Mouse (Mus musculus): ENCODE measurements around the gene Hes7.

The Hes7 gene

GRCm38 (mm10) chr11:69119446-69120155 lies 603 bp upstream of the Hes7 start:
- DNase-seq (ENCODE audit: low spot score), result no peak

- no peak for DNase-seq (ENCODE audit: low spot score)
These were observed 967 bp downstream of the Hes7 start for GRCm38 (mm10) chr11:69121001-69121740.

GRCm38 (mm10) chr11:69121741-69122335 lies 1.6 kb downstream of the Hes7 start:
- no peak for DNase-seq (ENCODE audit: low spot score)

GRCm38 (mm10) chr11:69122336-69122951 lies 2.2 kb downstream of the Hes7 start, which contains the start of gene 9130213A22Rik:
Gene 9130213A22Rik (minus strand): TSS chr11:69122589.
- no peak for DNase-seq (ENCODE audit: low spot score)

- peak; percentile 91 for DNase-seq (ENCODE audit: low spot score)
These were observed 3.0 kb downstream of the Hes7 start for GRCm38 (mm10) chr11:69123056-69123692.

GRCm38 (mm10) chr11:69123693-69124497 lies 3.7 kb downstream of the Hes7 start:
- DNase-seq (ENCODE audit: low spot score), result peak; percentile 85

- no peak for DNase-seq (ENCODE audit: low spot score)
These were observed 4.3 kb downstream of the Hes7 start for GRCm38 (mm10) chr11:69124498-69124847.

DNA sequence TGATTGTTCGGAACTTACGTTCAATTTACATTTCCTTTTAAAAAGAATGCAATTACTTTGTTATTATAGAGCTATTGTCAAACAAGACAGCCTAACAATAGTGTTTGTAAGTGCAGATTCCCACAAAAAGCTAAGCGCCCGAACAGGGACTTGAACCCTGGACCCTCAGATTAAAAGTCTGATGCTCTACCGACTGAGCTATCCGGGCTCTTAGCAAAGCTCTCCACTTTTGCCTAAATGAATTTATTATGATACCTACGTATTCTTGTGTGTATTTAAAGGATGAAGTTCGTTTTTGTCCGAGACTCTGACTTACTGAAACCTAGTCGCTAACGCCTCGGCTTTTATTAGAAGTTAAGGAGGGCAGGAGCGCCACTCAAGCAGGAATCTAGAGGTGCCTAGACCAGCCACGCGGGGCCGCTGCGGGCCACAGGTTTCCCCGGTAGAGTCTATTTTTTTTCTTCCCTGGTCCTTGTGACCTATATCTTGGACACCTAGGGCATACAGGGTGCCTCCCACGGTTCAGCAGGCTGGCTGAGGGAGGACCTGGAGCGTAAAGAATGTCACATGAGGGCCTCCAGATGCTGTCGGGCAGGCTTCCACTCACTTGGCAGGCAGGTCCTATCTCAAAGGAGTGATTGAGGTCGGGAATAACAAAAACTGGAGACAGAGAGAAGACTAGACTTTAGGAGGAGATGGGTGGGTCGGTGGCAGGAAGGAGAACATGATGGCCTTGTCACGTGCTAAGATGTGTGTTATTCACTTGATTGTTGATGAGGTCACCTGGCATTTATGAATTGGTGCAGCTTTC lies 5.0 kb downstream of the Hes7 start:
- DNase-seq (ENCODE audit: low spot score), result peak; percentile 81

DNA sequence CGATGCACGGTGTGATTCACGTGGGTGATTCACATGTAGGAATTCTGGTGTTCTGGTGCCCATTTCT lies 5.5 kb downstream of the Hes7 start, which contains the start of gene Aloxe3:
Aloxe3 (plus strand) TSS at position 45 of the 67 bp plus-strand sequence.
- no peak for DNase-seq (ENCODE audit: low spot score)

DNA sequence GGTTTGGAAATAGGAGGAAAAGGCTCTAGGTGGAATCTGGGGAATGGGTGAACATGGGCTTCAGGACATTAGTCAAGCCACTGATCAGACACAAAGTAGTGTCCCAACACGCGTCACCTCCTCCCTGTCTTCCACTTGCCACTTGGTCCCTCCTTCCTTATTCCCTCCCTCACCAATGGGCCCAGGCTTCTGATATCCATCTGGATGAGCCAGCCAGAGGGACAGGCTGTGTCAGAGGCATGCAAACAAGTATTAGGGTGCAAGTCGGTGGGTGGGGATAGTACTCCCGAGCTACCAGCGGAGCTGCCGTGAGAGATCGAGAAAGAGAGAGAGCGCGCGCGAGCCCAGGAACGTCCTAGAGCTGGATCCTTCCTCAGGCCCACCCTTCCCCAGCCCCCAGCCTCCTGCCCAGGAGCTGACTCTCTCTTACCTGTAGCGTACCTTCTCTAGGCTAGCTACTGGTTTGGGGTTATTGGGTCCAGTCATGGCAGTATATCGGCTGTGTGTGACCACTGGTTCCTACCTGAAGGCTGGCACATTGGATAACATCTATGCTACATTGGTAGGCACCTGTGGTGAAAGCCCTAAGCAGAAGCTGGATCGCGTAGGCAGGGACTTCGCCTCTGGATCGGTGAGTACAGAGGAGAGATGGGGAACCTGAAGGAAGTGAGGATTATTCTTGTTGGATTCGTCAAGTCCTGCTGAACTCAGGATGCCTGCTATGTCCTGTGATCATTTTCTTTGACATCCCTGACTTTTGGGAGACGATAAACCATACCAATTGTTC lies 5.9 kb downstream of the Hes7 start:
- no peak for DNase-seq (ENCODE audit: low spot score)

DNA sequence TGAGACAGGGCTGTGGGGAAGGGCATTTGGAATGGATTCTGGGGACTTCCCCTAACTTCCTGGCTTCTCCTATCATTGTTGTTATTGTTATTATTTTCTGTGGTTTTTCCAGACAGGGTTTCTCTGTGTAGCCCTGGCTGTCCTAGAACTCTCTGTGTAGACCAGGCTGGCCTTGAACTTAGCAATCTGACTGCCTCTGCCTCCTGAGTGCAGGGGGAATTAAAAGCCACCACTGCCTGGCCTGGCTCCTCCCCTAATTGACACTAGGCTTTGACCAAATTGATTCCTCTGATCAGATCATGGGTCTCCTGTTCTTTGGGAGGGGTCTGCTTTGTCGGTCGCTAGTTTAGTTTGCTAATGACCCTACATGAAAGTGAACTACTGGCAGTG lies 6.5 kb downstream of the Hes7 start:
- no peak for DNase-seq (ENCODE audit: low spot score)

- DNase-seq (ENCODE audit: low spot score), result no peak
These were observed 8.4 kb downstream of the Hes7 start for GRCm38 (mm10) chr11:69128426-69129122.

DNA sequence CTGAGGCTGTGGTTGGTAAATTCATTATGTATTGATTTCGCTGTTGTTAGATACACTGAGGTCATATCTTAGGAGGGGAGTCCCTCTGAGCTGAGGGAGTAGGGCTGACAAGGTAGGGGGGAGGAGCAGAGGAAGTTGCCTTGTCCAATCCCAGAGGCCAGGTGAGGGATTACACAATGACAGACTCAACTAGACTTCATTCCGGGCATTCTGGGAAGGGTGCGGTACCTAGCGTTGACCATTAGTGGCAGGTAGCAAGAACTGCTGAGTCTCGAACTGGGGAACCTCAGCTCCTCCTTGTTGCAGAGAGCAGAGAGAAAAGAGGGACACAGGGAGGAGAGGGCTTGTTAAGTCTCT lies 13.3 kb downstream of the Hes7 start:
- no peak for DNase-seq (ENCODE audit: low spot score)

- no peak for DNase-seq (ENCODE audit: low spot score)
These were observed 13.9 kb downstream of the Hes7 start for GRCm38 (mm10) chr11:69133923-69134621.

- DNase-seq (ENCODE audit: low spot score), result no peak
These were observed 14.4 kb downstream of the Hes7 start for GRCm38 (mm10) chr11:69134622-69134968.

DNA sequence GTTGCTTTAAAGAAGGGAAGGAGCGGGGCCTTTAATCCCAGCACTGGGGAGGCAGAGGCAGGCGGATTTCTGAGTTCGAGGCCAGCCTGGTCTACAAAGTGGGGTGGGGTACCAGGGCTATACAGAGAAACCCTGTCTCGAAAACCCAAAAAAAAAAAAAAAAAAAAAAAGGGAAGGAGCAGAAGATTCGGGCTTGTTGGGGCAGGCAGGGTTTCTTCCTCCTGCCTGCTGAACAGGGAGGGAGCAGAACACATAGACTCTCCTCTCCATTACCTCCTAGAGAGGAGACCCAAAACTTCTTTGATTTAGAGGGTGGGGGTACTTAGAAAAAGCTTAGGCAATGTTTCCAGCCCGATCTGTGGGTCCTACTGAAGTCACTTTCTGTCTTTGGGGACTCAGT lies 15.2 kb downstream of the Hes7 start:
- no peak for DNase-seq (ENCODE audit: low spot score)

DNA sequence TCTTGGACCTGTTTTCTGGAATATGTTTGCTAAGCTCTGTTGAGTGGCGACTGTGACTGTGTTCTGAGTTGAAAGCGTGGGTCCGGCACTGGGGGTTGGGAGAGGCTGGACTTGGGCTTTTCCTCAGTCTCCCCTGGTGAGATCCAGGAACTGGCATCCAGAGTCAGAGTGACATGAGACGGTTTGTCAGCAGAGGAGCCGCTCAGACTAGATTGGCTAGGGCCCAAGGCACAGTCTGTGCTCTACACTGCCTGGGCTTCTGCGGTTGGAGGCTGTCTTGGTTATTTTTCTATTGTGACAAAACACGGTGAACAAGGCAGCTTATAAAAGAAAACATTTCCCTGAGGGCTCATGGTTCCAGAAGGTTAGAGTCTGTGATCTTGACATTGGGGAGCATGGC lies 27.3 kb downstream of the Hes7 start:
- no peak for DNase-seq (ENCODE audit: low spot score)

GRCm38 (mm10) chr11:69148451-69148960 lies 28.3 kb downstream of the Hes7 start:
- no peak for DNase-seq (ENCODE audit: low spot score)

DNA sequence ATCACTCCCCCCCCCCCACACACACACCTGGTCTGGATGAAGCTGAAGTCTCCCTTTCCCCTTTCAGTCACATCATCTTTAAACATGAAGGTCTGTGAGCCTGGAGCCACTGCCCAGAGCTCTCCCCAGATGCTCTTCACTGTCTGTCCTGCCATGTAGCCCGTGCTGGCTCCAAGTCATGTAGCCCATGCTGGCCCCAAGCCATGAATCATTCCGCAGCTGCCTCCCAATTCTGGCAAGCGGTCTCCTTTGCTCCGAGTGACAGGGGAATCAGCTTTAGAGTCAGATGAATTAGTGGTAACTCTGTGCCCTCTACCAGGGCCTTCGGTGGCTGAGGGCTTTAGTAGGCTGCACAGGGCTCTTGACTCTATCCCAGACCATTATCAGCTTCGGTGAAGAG lies 29.5 kb downstream of the Hes7 start:
- no peak for DNase-seq (ENCODE audit: low spot score)

Data from left cerebral cortex, adult 11 months (tissue).